Mouse (Mus musculus) bone marrow, adult 2 months (tissue): ENCODE results near the gene Tmem52b.

Experiments
- CTCF ChIP-seq: fragments of 200-500 bp; IDR thresholded peaks from 2 replicates; pipeline ENCODE4 v1.5.1; 2011; ENCODE audit warnings: low read length, control low read depth; ENCODE audit not compliant: control insufficient read depth, insufficient read depth
- POLR2A ChIP-seq: fragments of 200-500 bp; IDR thresholded peaks from 2 replicates; pipeline ENCODE4 v1.6.1; 2011; ENCODE audit warnings: low read depth, mild to moderate bottlenecking, control low read depth, low read length, borderline replicate concordance; ENCODE audit not compliant: control insufficient read depth

DNA sequence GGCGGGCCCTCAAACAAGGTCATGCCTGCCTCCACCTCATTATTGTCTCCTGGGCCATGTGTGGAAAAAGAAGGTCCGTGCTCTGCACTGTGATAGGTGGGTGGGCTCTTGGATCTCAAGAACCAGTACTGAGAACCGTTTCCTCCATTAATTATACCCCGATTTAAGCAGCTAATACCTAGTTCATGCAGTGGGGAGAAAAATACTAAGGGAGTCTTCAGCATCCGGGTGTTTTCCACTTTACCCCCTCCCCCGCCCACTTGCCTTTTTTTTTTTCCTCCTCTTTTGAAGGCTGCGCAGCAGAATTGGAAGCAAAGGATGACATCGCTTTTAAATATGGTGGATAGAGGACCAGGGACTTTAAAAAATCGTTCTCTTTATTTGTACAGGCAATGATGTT lies 21.7 kb downstream of the Tmem52b start:
- TF ChIP-seq CTCF = no peak
- no peak for TF ChIP-seq POLR2A
